8 mouse cellular contexts compared by ENCODE assay signal in the genomic region with DNA sequence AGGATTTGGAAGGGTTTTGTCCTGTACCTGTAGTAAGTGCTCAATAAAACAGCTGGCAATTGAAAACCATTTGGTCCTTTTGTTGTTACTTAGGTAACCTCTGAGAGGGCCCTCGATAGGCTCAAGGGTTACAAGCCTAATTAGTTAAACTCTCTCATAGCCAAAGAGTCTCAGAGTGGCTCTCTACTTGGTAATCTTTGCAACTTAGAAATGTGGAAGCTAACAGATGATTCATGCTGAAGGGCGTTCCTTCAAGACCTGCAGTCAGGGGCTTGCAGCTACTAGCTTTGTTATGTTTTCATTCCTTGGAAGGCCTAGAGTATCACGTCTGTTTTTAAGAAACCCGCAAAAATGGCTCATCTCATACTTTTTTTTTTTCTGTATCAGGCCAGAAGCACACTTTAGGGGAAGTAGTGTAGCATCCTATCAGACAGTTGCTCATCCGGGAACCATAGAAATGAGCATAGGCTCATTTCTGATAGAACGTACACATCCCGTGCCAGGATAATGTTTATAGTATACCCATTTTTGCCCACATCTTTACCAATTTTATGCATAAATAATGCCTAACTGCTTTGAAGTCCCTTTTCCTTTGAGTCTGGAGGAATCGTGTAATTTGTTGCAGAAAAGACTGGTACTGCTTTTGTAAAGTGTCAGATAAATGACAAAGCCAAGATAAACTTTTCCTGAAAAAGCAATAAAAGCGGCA. TPM values are rescaled to one million over a fixed set of nuclear protein-coding genes. Genes with fewer than 3 reads are reported as not detected.
DNase-seq lines count a peak whose midpoint lies in the region; ATAC-seq and TF ChIP-seq lines count a peak whose summit lies in the region.

No protein-coding gene starts in this region.

- no peak overlapping the region for H3K9ac ChIP-seq in kidney, embryonic 15.5 days
- H3K9ac ChIP-seq in embryonic facial prominence, embryonic 15.5 days = peak overlapping the region; percentile 83; the same call in 1 of the 2 replicates
- peak overlapping the region; percentile 81; the same call in 1 of the 2 replicates for H3K9ac ChIP-seq in limb, embryonic 14.5 days (ENCODE audit: low read depth, low read length, severe bottlenecking)
- H3K9ac ChIP-seq in neural tube, embryonic 12.5 days = no peak overlapping the region

- H3K4me1 ChIP-seq in kidney, embryonic 15.5 days = peaks cover 7% of the 10 kb centered on the region
- H3K4me1 ChIP-seq in embryonic facial prominence, embryonic 15.5 days = peaks cover 11% of the 10 kb centered on the region; the same call in 1 of the 2 replicates
- 0 out of 2 replicates have a peak, but pooled peaks cover 3% of the 10 kb centered on the region for H3K4me1 ChIP-seq in limb, embryonic 14.5 days (ENCODE audit: control insufficient read depth, insufficient read depth, low read length)
- H3K4me1 ChIP-seq in neural tube, embryonic 12.5 days = 0 out of 2 replicates have a peak, but pooled peaks cover 3% of the 10 kb centered on the region

- peak overlapping the region; percentile 78 for H3K4me3 ChIP-seq in kidney, embryonic 15.5 days (replicated peaks)
- H3K4me3 ChIP-seq in embryonic facial prominence, embryonic 15.5 days (replicated peaks) = peak overlapping the region; percentile 79
- peak overlapping the region; percentile 87 for H3K4me3 ChIP-seq in limb, embryonic 14.5 days (replicated peaks; ENCODE audit: low read length)
- H3K4me3 ChIP-seq in neural tube, embryonic 12.5 days = peak overlapping the region; percentile 89

- no peaks in the 10 kb centered on the region for H3K9me3 ChIP-seq in kidney, embryonic 15.5 days (replicated peaks)
- no peaks in the 10 kb centered on the region for H3K9me3 ChIP-seq in embryonic facial prominence, embryonic 15.5 days (replicated peaks)
- no peaks in the 10 kb centered on the region for H3K9me3 ChIP-seq in limb, embryonic 14.5 days (ENCODE audit: control insufficient read depth, low read length)
- no peaks in the 10 kb centered on the region for H3K9me3 ChIP-seq in neural tube, embryonic 12.5 days

- peak overlapping the region; percentile 77 for H3K4me2 ChIP-seq in kidney, embryonic 15.5 days
- H3K4me2 ChIP-seq in embryonic facial prominence, embryonic 15.5 days (replicated peaks) = peak overlapping the region; percentile 68
- peak overlapping the region; percentile 79 for H3K4me2 ChIP-seq in limb, embryonic 14.5 days (replicated peaks; ENCODE audit: low read depth, low read length, severe bottlenecking)
- H3K4me2 ChIP-seq in neural tube, embryonic 12.5 days (replicated peaks) = peak overlapping the region; percentile 77

- no peak for ATAC-seq in kidney, embryonic 15.5 days (replicated peaks; ENCODE audit: low FRiP score)
- no peak for ATAC-seq in embryonic facial prominence, embryonic 15.5 days (ENCODE audit: insufficient number of reproducible peaks, low FRiP score, low TSS enrichment, low read depth)
- no peak for ATAC-seq in limb, embryonic 14.5 days (ENCODE audit: low FRiP score, low read depth)
- no peak for ATAC-seq in neural tube, embryonic 12.5 days (ENCODE audit: low FRiP score, low read depth)

- H3K36me3 ChIP-seq in kidney, embryonic 15.5 days = no peaks in the 10 kb centered on the region; the same call in 1 of the 2 replicates
- peaks cover 8% of the 10 kb centered on the region; the same call in 1 of the 2 replicates for H3K36me3 ChIP-seq in embryonic facial prominence, embryonic 15.5 days
- H3K36me3 ChIP-seq in limb, embryonic 14.5 days (ENCODE audit: control insufficient read depth, insufficient read depth, low read length) = no peaks in the 10 kb centered on the region
- H3K36me3 ChIP-seq in neural tube, embryonic 12.5 days = peaks cover 12% of the 10 kb centered on the region; the same call in 1 of the 2 replicates

- DNase-seq in kidney, postnatal 36 days = no peak
- DNase-seq in limb, embryonic 14.5 days (ENCODE audit: low spot score) = no peak
- DNase-seq in gastrocnemius, adult 18-20 months (ENCODE audit: low spot score) = no peak
- no peak for DNase-seq in adrenal gland, postnatal 25 days
- DNase-seq in layer of hippocampus, postnatal 14 days (ENCODE audit: low spot score in 2 of 2) = no peak

- WGBS in kidney, embryonic 15.5 days = 74% methylated on average over 9 of the region's 9 CpGs
- WGBS in embryonic facial prominence, embryonic 15.5 days = 64% methylated on average over 9 of the region's 9 CpGs
- 72% methylated on average over 9 of the region's 9 CpGs for WGBS in limb, embryonic 14.5 days
- WGBS in neural tube, embryonic 12.5 days = 82% methylated on average over 9 of the region's 9 CpGs

- TF ChIP-seq POLR2A in limb, embryonic 14.5 days (IDR thresholded peaks at IDR 0.05; ENCODE audit: borderline replicate concordance, extremely low read depth, insufficient read depth, insufficient read length) = no peak

- no peaks in the 10 kb centered on the region for H3K27me3 ChIP-seq in kidney, embryonic 15.5 days
- H3K27me3 ChIP-seq in embryonic facial prominence, embryonic 15.5 days = no peaks in the 10 kb centered on the region
- H3K27me3 ChIP-seq in limb, embryonic 14.5 days (ENCODE audit: control insufficient read depth, insufficient read depth, low read length) = no peaks in the 10 kb centered on the region
- H3K27me3 ChIP-seq in neural tube, embryonic 12.5 days (replicated peaks) = no peaks in the 10 kb centered on the region

- no peak overlapping the region for H3K27ac ChIP-seq in kidney, embryonic 15.5 days
- H3K27ac ChIP-seq in embryonic facial prominence, embryonic 15.5 days (replicated peaks) = peak overlapping the region; percentile 80; the same call in 1 of the 2 replicates
- no peak overlapping the region for H3K27ac ChIP-seq in limb, embryonic 14.5 days (replicated peaks; ENCODE audit: low read depth, low read length)
- no peak overlapping the region for H3K27ac ChIP-seq in neural tube, embryonic 12.5 days

RNA-seq across cellular contexts. Expression of a gene that starts 2.6 kb away (rescaled TPM):
- polyA plus RNA-seq in kidney, embryonic 15.5 days (2015; fragmentation: Nextera tagmentation; extraction: Ambion mirVana) = 15.8 and 16.4 TPM in 2 replicates
- 21.0 and 21.8 TPM in 2 replicates for polyA plus RNA-seq in embryonic facial prominence, embryonic 15.5 days (2015; fragmentation: Nextera tagmentation; extraction: Ambion mirVana)
- 11.4 and 14.0 TPM in 2 replicates for polyA plus RNA-seq in limb, embryonic 14.5 days (2012; rRNA removed)
- 18.0 and 20.5 TPM in 2 replicates for polyA plus RNA-seq in limb, embryonic 14.5 days (2014; fragmentation: Nextera tagmentation; extraction: Ambion mirVana)
- 38.6 and 44.8 TPM in 2 replicates for polyA plus RNA-seq in neural tube, embryonic 12.5 days (2016; fragmentation: Nextera tagmentation; extraction: Ambion mirVana)
- 10 to 100 TPM; 17.2 to 17.5 TPM for total RNA-seq in gastrocnemius, adult 18-20 months (2021)
- total RNA-seq in adrenal gland, postnatal 25 days (2021) = 16.3 and 17.5 TPM in 2 replicates
- 10 to 100 TPM; 31.9 to 32.9 TPM for total RNA-seq in layer of hippocampus, postnatal 14 days (2021)

RNA-seq across cellular contexts. Expression of a gene that starts 9.6 kb away (rescaled TPM):
- polyA plus RNA-seq in kidney, embryonic 15.5 days (2015; fragmentation: Nextera tagmentation; extraction: Ambion mirVana) = 6.9 and 7.0 TPM in 2 replicates
- polyA plus RNA-seq in embryonic facial prominence, embryonic 15.5 days (2015; fragmentation: Nextera tagmentation; extraction: Ambion mirVana) = 2.7 and 3.5 TPM in 2 replicates
- 2.4 and 2.6 TPM in 2 replicates for polyA plus RNA-seq in limb, embryonic 14.5 days (2012; rRNA removed)
- 2.2 and 2.3 TPM in 2 replicates for polyA plus RNA-seq in limb, embryonic 14.5 days (2014; fragmentation: Nextera tagmentation; extraction: Ambion mirVana)
- 1.2 TPM in 2 replicates for polyA plus RNA-seq in neural tube, embryonic 12.5 days (2016; fragmentation: Nextera tagmentation; extraction: Ambion mirVana)
- under 1 TPM; 0.82 to 0.90 TPM for total RNA-seq in gastrocnemius, adult 18-20 months (2021)
- 3.7 and 5.5 TPM in 2 replicates for total RNA-seq in adrenal gland, postnatal 25 days (2021)
- 1 to 10 TPM; 5.5 to 5.8 TPM for total RNA-seq in layer of hippocampus, postnatal 14 days (2021)

Comparison
In these comparisons a context has a peak if more than half of its experiments do, and no peak if none do; other contexts are left out.
1. H3K9ac ChIP-seq: peak in embryonic facial prominence, embryonic 15.5 days (single experiment) and limb, embryonic 14.5 days (single experiment); none in kidney, embryonic 15.5 days (single experiment) and neural tube, embryonic 12.5 days (single experiment).
2. Peak in every context shown above with its lines, with median percentiles within 50 percentile points of each other: H3K4me2 ChIP-seq and H3K4me3 ChIP-seq.